In genomic region chr3:65802868-65803267, GRCm38 (mm10) we compare ENCODE assay signal across 15 mouse cellular contexts.
DNase-seq lines count a peak whose midpoint lies in the region; ATAC-seq and TF ChIP-seq lines count a peak whose summit lies in the region.
"Had no signal": no experiment of that assay in that cellular context is flagged by ENCODE, and none has a peak within 500 bp of the region (broad histone marks: within the 10 kb centered on the region; RNA-seq: fewer than 3 reads in every experiment).

No protein-coding gene starts in this region.

- no peaks in the 10 kb centered on the region for H3K27me3 ChIP-seq in lung, embryonic 15.5 days
- H3K27me3 ChIP-seq in stomach, embryonic 15.5 days (replicated peaks), result no peaks in the 10 kb centered on the region
- H3K27me3 ChIP-seq: heart, embryonic 15.5 days; limb, embryonic 12.5 days had no signal

- no peak for TF ChIP-seq CTCF in lung, adult 2 months (IDR thresholded peaks at IDR 0.05; ENCODE audit: insufficient read depth, low read length)

- H3K4me1 ChIP-seq in lung, embryonic 15.5 days, result no peaks in the 10 kb centered on the region; the same call in 1 of the 2 replicates
- no peaks in the 10 kb centered on the region for H3K4me1 ChIP-seq in lung, adult 2 months (ENCODE audit: control insufficient read depth, insufficient read depth, low read length)
- H3K4me1 ChIP-seq in stomach, embryonic 15.5 days, result no peaks in the 10 kb centered on the region
- H3K4me1 ChIP-seq: heart, embryonic 15.5 days; megakaryocyte, embryonic 14.5 days had no signal

- H3K9me3 ChIP-seq in lung, embryonic 15.5 days, result no peaks in the 10 kb centered on the region
- no peaks in the 10 kb centered on the region for H3K9me3 ChIP-seq in stomach, embryonic 15.5 days
- H3K9me3 ChIP-seq: heart, embryonic 15.5 days; limb, embryonic 12.5 days; megakaryocyte, embryonic 14.5 days had no signal

- DNase-seq in gastrocnemius, adult 18-20 months (ENCODE audit: low spot score), result peak; percentile 32
- no peak for DNase-seq in gastrocnemius, postnatal 10 days
- DNase-seq in lung, adult 2 months, result no peak
- peak; percentile 24 for DNase-seq in heart, postnatal 4 days
- DNase-seq in right cerebral cortex, postnatal 4 days, result no peak
- DNase-seq in right cerebral cortex, postnatal 25 days, result no peak
- DNase-seq: B cell, adult 2 months; forebrain, postnatal 0 days; kidney, adult 18-20 months; thymus, postnatal 25 days had no signal

- ATAC-seq in lung, embryonic 15.5 days (ENCODE audit: borderline replicate concordance, extremely low read depth, low FRiP score, low TSS enrichment), result peak; percentile 74; the same call in 1 of the 2 replicates
- ATAC-seq in stomach, embryonic 15.5 days (ENCODE audit: insufficient read depth, low FRiP score, low read depth), result peak; percentile 39; the same call in 1 of the 2 replicates
- ATAC-seq: forebrain, postnatal 0 days had no signal

- H3K27ac ChIP-seq in lung, embryonic 15.5 days, result no peak overlapping the region
- H3K27ac ChIP-seq in stomach, embryonic 15.5 days, result no peak overlapping the region
- H3K27ac ChIP-seq: heart, embryonic 15.5 days; limb, embryonic 12.5 days had no signal

- 42% methylated on average over 5 of the region's 5 CpGs for WGBS in lung, embryonic 15.5 days
- whole genome bisulfite sequencing in lung, adult 2 months, result 47% methylated on average over 5 of the region's 5 CpGs
- 38% methylated on average over 5 of the region's 5 CpGs for WGBS in stomach, embryonic 15.5 days

- H3K9ac ChIP-seq in lung, embryonic 15.5 days, result no peak overlapping the region
- H3K9ac ChIP-seq in stomach, embryonic 15.5 days, result no peak overlapping the region
- H3K9ac ChIP-seq: forebrain, postnatal 0 days; heart, embryonic 15.5 days; limb, embryonic 12.5 days had no signal

- H3K36me3 ChIP-seq in lung, embryonic 15.5 days, result no peaks in the 10 kb centered on the region
- H3K36me3 ChIP-seq in stomach, embryonic 15.5 days, result no peaks in the 10 kb centered on the region
- H3K36me3 ChIP-seq: heart, embryonic 15.5 days; limb, embryonic 12.5 days had no signal

- no peak for TF ChIP-seq POLR2A in lung, adult 2 months (IDR thresholded peaks at IDR 0.05; ENCODE audit: borderline replicate concordance, extremely low read depth, low read depth, low read length)

- no peak overlapping the region for H3K4me2 ChIP-seq in lung, embryonic 15.5 days
- H3K4me2 ChIP-seq in stomach, embryonic 15.5 days, result no peak overlapping the region
- H3K4me2 ChIP-seq: heart, embryonic 15.5 days; limb, embryonic 12.5 days had no signal

- no peak overlapping the region for H3K4me3 ChIP-seq in lung, embryonic 15.5 days
- H3K4me3 ChIP-seq in lung, adult 2 months (replicated peaks; ENCODE audit: extremely low read depth, low read depth, low read length), result no peak overlapping the region
- H3K4me3 ChIP-seq in stomach, embryonic 15.5 days (replicated peaks), result no peak overlapping the region
- H3K4me3 ChIP-seq: heart, embryonic 15.5 days; limb, embryonic 12.5 days; megakaryocyte, embryonic 14.5 days had no signal

Comparison
In these comparisons a context has a peak if more than half of its experiments do, and no peak if none do; other contexts are left out.
1. DNase-seq: peak in gastrocnemius, adult 18-20 months (single experiment) and heart, postnatal 4 days (single experiment); none in gastrocnemius, postnatal 10 days (single experiment), lung, adult 2 months (single experiment), right cerebral cortex, postnatal 4 days (single experiment) and right cerebral cortex, postnatal 25 days (single experiment).